Mouse (Mus musculus) kidney, embryonic 16.5 days (tissue): ENCODE data around the gene Gipc1. TPM values are rescaled to one million over a fixed set of nuclear protein-coding genes. Genes with fewer than 3 reads are reported as not detected.

ENCODE experiments used
- ATAC-seq: fragments of 200-750 bp; cut with Nextera tagmentation; 2 replicates; pipeline ENCODE4 v1.8.0; 2017; ENCODE audit warnings: moderate TSS enrichment; ENCODE audit not compliant: low FRiP score, low TSS enrichment
- H3K27ac ChIP-seq: fragments of 300-500 bp; sonication (generic); 2 replicates; pipeline ENCODE4 v1.5.1; 2014; ENCODE audit warnings: low read length
- H3K27me3 ChIP-seq: fragments of 300-500 bp; sonication (generic); 2 replicates; pipeline ENCODE4 v1.6.1; 2014; ENCODE audit warnings: low read length, control low read depth, mixed read lengths; ENCODE audit not compliant: insufficient read depth
- H3K36me3 ChIP-seq: fragments of 300-500 bp; sonication (generic); 2 replicates; pipeline ENCODE4 v1.6.1; 2014; ENCODE audit warnings: low read length, control low read depth, mixed read lengths; ENCODE audit not compliant: insufficient read depth
- H3K4me1 ChIP-seq: fragments of 300-500 bp; sonication (generic); 2 replicates; pipeline ENCODE4 v1.6.1; 2014; ENCODE audit warnings: low read length, control low read depth, mixed read lengths; ENCODE audit not compliant: insufficient read depth
- H3K4me2 ChIP-seq: fragments of 300-500 bp; sonication (generic); replicated peaks from 2 replicates; pipeline ENCODE4 v1.6.1; 2014; ENCODE audit warnings: low read depth, low read length
- H3K4me3 ChIP-seq: fragments of 300-500 bp; sonication (generic); 2 replicates; pipeline ENCODE4 v1.5.1; 2014; ENCODE audit warnings: mild to moderate bottlenecking, low read length
- H3K9ac ChIP-seq: fragments of 300-500 bp; sonication (generic); replicated peaks from 2 replicates; pipeline ENCODE4 v1.6.1; 2014; ENCODE audit warnings: low read length
- H3K9me3 ChIP-seq: fragments of 300-500 bp; sonication (generic); 2 replicates; pipeline ENCODE4 v1.6.1; 2016; ENCODE audit warnings: low read length, control low read depth
- WGBS: fragments of 180-500 bp; shearing (Covaris S2); extraction: QIAGEN DNeasy Blood & Tissue Kit; methylation state at CpG from one replicate; pipeline ENCODE4 v1.1.7; 2014; 5-methylcytosine and 5-hydroxymethylcytosine counted together
- polyA plus RNA-seq: library from polyadenylated mRNA; unstranded; fragments of >200 nt; fragmentation: Nextera tagmentation; extraction: Ambion mirVana; gene quantifications from 2 replicates; pipeline ENCODE4 v1.2.1, GENCODE M21; 2015

Gene Gipc1
- polyA plus RNA-seq, 1 experiment from 2014 or later: 237 TPM

- Histone ChIP-seq H3K36me3 (no peaks in the 10 kb centered on the region), H3K9me3 (peaks cover 7% of the 10 kb centered on the region; the same call in 1 of the 2 replicates), H3K4me3 (no peak overlapping the region), H3K27ac (no peak overlapping the region), H3K9ac (no peak overlapping the region), H3K4me2 (no peak overlapping the region), H3K27me3 (no peaks in the 10 kb centered on the region), H3K4me1 (no peaks in the 10 kb centered on the region)
- 69% methylated on average over 5 of the region's 5 CpGs for WGBS
- ATAC-seq: no peak
Observed at GRCm38 (mm10) chr8:83639649-83640048, 12.8 kb upstream of the Gipc1 start.

- Histone ChIP-seq H3K27me3 (no peaks in the 10 kb centered on the region), H3K4me1 (peaks cover 4% of the 10 kb centered on the region; the same call in 1 of the 2 replicates), H3K9me3 (no peaks in the 10 kb centered on the region), H3K9ac (no peak overlapping the region), H3K27ac (no peak overlapping the region), H3K4me3 (no peak overlapping the region), H3K36me3 (no peaks in the 10 kb centered on the region), H3K4me2 (no peak overlapping the region)
- WGBS: 92% methylated on average over 11 of the region's 11 CpGs
- no peak for ATAC-seq
Observed at GRCm38 (mm10) chr8:83647511-83647910, 5.0 kb upstream of the Gipc1 start.

- Histone ChIP-seq H3K9ac (no peak overlapping the region), H3K9me3 (no peaks in the 10 kb centered on the region), H3K27ac (no peak overlapping the region), H3K4me3 (no peak overlapping the region), H3K27me3 (no peaks in the 10 kb centered on the region), H3K4me1 (peaks cover 4% of the 10 kb centered on the region; the same call in 1 of the 2 replicates), H3K4me2 (no peak overlapping the region), H3K36me3 (no peaks in the 10 kb centered on the region)
- ATAC-seq: no peak
- 98% methylated on average over 4 of the region's 4 CpGs for WGBS
Observed at GRCm38 (mm10) chr8:83648031-83648430, 4.4 kb upstream of the Gipc1 start.

GRCm38 (mm10) chr8:83649699-83650098 lies 2.8 kb upstream of the Gipc1 start:
- Histone ChIP-seq H3K9ac (no peak overlapping the region), H3K36me3 (no peaks in the 10 kb centered on the region), H3K4me3 (no peak overlapping the region), H3K4me1 (peaks cover 16% of the 10 kb centered on the region), H3K27me3 (no peaks in the 10 kb centered on the region), H3K27ac (no peak overlapping the region), H3K4me2 (no peak overlapping the region), H3K9me3 (no peaks in the 10 kb centered on the region)
- ATAC-seq: no peak
- 89% methylated on average over 6 of the region's 6 CpGs for WGBS

GRCm38 (mm10) chr8:83652744-83653661 lies 526 bp downstream of the Gipc1 start:
- Histone ChIP-seq H3K9me3 (no peaks in the 10 kb centered on the region), H3K27ac (peak overlapping the region; percentile 92), H3K27me3 (no peaks in the 10 kb centered on the region), H3K4me1 (peaks cover 24% of the 10 kb centered on the region), H3K4me2 (peak overlapping the region; percentile 87), H3K9ac (peak overlapping the region; percentile 96), H3K36me3 (peaks cover 4% of the 10 kb centered on the region; the same call in 1 of the 2 replicates), H3K4me3 (peak overlapping the region; percentile 91)
- under 1% methylated on average over 44 of the region's 46 CpGs for WGBS
- ATAC-seq: peak; percentile 41; the same call in 1 of the 2 replicates

- no peaks in the 10 kb centered on the region for H3K9me3 ChIP-seq
- H3K27me3 ChIP-seq: no peaks in the 10 kb centered on the region
- 29% methylated on average over 10 of the region's 10 CpGs for WGBS
- peak overlapping the region; percentile 91 for H3K4me3 ChIP-seq
- peak overlapping the region; percentile 96 for H3K9ac ChIP-seq
- H3K4me2 ChIP-seq: peak overlapping the region; percentile 87
- peaks cover 4% of the 10 kb centered on the region; the same call in 1 of the 2 replicates for H3K36me3 ChIP-seq
- H3K27ac ChIP-seq: peak overlapping the region; percentile 92
- no peak for ATAC-seq
- peaks cover 24% of the 10 kb centered on the region for H3K4me1 ChIP-seq
Observed at GRCm38 (mm10) chr8:83653662-83654017, 1.2 kb downstream of the Gipc1 start.

GRCm38 (mm10) chr8:83654725-83655124 lies 2.2 kb downstream of the Gipc1 start:
- 93% methylated on average over 6 of the region's 6 CpGs for WGBS
- no peaks in the 10 kb centered on the region for H3K27me3 ChIP-seq

DNA sequence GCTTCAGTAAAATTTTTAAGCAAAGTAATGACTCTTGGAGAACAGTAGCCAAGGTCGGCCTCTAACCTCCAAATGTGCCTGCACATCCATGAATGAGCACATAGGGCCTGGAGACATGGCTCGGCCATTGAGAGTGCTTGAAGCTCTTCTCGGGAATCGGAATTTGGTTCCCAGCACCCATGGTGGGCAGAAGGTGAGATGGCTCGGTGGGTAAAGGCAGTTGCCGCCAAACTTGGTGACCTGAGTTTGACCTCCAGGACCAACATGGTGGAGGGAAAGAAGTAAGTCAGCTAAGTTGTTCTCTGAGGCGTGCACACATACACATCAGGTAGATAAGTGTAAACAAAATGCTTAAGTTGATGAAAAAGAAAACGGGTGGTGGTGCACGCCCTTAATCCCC lies 3.6 kb downstream of the Gipc1 start:
- no peak overlapping the region for H3K4me3 ChIP-seq
- H3K9ac ChIP-seq: no peak overlapping the region
- H3K27ac ChIP-seq: no peak overlapping the region
- no peaks in the 10 kb centered on the region for H3K27me3 ChIP-seq
- H3K36me3 ChIP-seq: peaks cover 4% of the 10 kb centered on the region; the same call in 1 of the 2 replicates
- WGBS: 88% methylated on average over 9 of the region's 9 CpGs
- H3K4me1 ChIP-seq: peaks cover 37% of the 10 kb centered on the region
- no peak overlapping the region for H3K4me2 ChIP-seq
- no peak for ATAC-seq
- H3K9me3 ChIP-seq: no peaks in the 10 kb centered on the region

More at GRCm38 (mm10) chr8:83654725-83655124, 2.2 kb downstream of the Gipc1 start:
- ATAC-seq: no peak
- Histone ChIP-seq H3K4me2 (no peak overlapping the region), H3K4me3 (no peak overlapping the region), H3K9me3 (no peaks in the 10 kb centered on the region), H3K27ac (no peak overlapping the region), H3K36me3 (peaks cover 4% of the 10 kb centered on the region; the same call in 1 of the 2 replicates), H3K9ac (no peak overlapping the region), H3K4me1 (peaks cover 25% of the 10 kb centered on the region)

- Histone ChIP-seq H3K4me2 (no peak overlapping the region), H3K9me3 (no peaks in the 10 kb centered on the region), H3K27me3 (no peaks in the 10 kb centered on the region), H3K4me1 (peaks cover 43% of the 10 kb centered on the region), H3K27ac (peak overlapping the region; percentile 32; the same call in 1 of the 2 replicates), H3K36me3 (peaks cover 4% of the 10 kb centered on the region; the same call in 1 of the 2 replicates), H3K4me3 (no peak overlapping the region), H3K9ac (no peak overlapping the region)
- ATAC-seq: no peak
- 71% methylated on average over 13 of the region's 13 CpGs for WGBS
Observed at GRCm38 (mm10) chr8:83656484-83657246, 4.2 kb downstream of the Gipc1 start.
